Mouse (Mus musculus): ENCODE results near the gene Galntl6.

GRCm38 (mm10) chr8:58911677-58912076 is 763 bp downstream of the Galntl6 start, which contains the start of gene BC030500:
- TF ChIP-seq POLR2A (IDR thresholded peaks at IDR 0.05; ENCODE audit: borderline replicate concordance, low read depth, low read length) (no peak), CTCF (IDR thresholded peaks at IDR 0.05; ENCODE audit: low read depth, low read length) (no peak)
